Mouse (Mus musculus) limb, embryonic 10.5 days (tissue): ENCODE results near the gene Sike1. TPM values are rescaled to one million over a fixed set of nuclear protein-coding genes. Genes with fewer than 3 reads are reported as not detected.

Experiments
- DNase-seq: peaks from one replicate; pipeline ENCODE4 v3.0.0-alpha.2; 2017; ENCODE audit warnings: low spot score
- H3K27ac ChIP-seq: fragments of 300-500 bp; sonication (generic); 2 replicates; pipeline ENCODE4 v1.5.1; 2016; ENCODE audit warnings: mild to moderate bottlenecking
- H3K27me3 ChIP-seq: fragments of 300-500 bp; sonication (generic); 2 replicates; pipeline ENCODE4 v1.6.1; 2016; ENCODE audit warnings: low read depth, mild to moderate bottlenecking; ENCODE audit not compliant: poor library complexity, severe bottlenecking
- H3K36me3 ChIP-seq: fragments of 300-500 bp; sonication (generic); 2 replicates; pipeline ENCODE4 v1.6.1; 2016; ENCODE audit warnings: mild to moderate bottlenecking, moderate library complexity
- H3K4me1 ChIP-seq: fragments of 300-500 bp; sonication (generic); 2 replicates; pipeline ENCODE4 v1.6.1; 2016
- H3K4me3 ChIP-seq: fragments of 300-500 bp; sonication (generic); 2 replicates; pipeline ENCODE4 v1.5.1; 2016; ENCODE audit warnings: mild to moderate bottlenecking, moderate library complexity
- H3K9me3 ChIP-seq: fragments of 300-500 bp; sonication (generic); replicated peaks from 2 replicates; pipeline ENCODE4 v1.6.1; 2016; ENCODE audit warnings: mild to moderate bottlenecking
- WGBS: fragments of 180-500 bp; shearing (Covaris S2); methylation state at CpG from one replicate; pipeline ENCODE4 v1.1.7; 2016; 5-methylcytosine and 5-hydroxymethylcytosine counted together
- polyA plus RNA-seq: library from polyadenylated mRNA; unstranded; fragments of >200 nt; fragmentation: Nextera tagmentation; extraction: Ambion mirVana; gene quantifications from 2 replicates; pipeline ENCODE4 v1.2.1, GENCODE M21; 2016

Sike1 gene
- polyA plus RNA-seq = 46.9 and 53.9 TPM in 2 replicates

DNA sequence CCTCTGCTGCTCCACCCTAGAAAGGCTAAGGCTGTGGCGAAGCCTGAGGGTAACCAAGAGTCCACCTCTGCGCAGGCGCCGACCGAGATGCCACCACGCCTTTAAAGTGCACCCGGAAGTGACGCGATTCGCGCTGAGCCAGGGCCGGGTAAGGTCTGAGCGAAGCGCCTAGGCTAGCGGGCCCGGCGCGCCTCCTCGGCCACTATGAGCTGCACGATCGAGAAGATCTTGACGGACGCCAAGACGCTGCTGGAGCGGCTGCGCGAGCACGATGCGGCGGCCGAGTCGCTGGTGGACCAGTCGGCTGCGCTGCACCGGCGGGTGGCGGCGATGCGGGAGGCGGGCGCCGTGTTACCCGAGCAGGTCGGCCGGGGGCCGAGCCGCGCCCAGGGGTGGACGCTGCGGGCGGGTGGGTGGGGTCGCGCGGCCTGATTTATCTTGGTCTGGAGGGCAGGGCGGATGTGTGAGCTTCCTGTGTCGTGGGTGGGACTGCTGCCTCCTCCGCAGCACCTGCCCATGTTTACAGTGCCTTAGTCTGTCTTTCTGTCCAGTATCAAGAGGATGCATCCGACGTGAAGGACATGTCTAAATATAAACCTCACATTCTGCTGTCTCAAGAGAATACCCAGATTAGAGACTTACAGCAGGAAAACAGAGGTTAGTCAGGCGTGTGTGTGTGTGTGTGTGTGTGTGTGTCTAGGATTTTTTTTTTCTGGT is at the start of gene Sike1:
Sike1 (plus strand) TSS at position 104 of the 717 bp plus-strand sequence.
- Histone ChIP-seq H3K36me3 (peaks cover 36% of the 10 kb centered on the region), H3K9me3 (no peaks in the 10 kb centered on the region), H3K4me3 (peak within 1 kb of the TSS; percentile 83), H3K27me3 (no peaks in the 10 kb centered on the region), H3K27ac (peak within 1 kb of the TSS; percentile 94), H3K4me1 (peaks cover 18% of the 10 kb centered on the region)
- WGBS = 1% methylated on average over 60 of the region's 60 CpGs
- DNase-seq = peak; percentile 97

DNA sequence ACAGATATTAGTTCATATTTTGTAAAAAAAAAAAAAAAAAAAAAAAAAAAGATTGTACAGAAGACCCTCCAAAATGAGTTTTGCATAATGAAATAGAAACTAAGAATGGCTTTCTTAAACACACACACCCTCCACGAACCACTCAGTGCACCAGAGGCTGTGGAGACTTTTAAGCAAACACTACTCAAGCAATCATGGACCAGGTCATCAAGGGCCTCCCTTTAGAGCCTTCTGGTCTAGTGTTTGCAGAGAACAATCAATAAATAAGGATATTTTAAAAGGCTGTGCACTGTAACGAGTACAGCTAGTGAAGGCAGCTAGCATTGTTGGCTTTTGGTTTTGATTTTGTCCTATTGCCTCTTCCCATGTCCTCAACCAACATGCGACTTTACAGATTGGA is 49.2 kb upstream of the Sike1 start:
- H3K27me3 ChIP-seq = no peaks in the 10 kb centered on the region
- WGBS = 87% methylated on average over 3 of the region's 3 CpGs
- no peak overlapping the region for H3K27ac ChIP-seq
- H3K36me3 ChIP-seq = no peaks in the 10 kb centered on the region
- H3K4me3 ChIP-seq = no peak overlapping the region
- no peak for DNase-seq
- H3K4me1 ChIP-seq = no peaks in the 10 kb centered on the region
- no peaks in the 10 kb centered on the region for H3K9me3 ChIP-seq

DNA sequence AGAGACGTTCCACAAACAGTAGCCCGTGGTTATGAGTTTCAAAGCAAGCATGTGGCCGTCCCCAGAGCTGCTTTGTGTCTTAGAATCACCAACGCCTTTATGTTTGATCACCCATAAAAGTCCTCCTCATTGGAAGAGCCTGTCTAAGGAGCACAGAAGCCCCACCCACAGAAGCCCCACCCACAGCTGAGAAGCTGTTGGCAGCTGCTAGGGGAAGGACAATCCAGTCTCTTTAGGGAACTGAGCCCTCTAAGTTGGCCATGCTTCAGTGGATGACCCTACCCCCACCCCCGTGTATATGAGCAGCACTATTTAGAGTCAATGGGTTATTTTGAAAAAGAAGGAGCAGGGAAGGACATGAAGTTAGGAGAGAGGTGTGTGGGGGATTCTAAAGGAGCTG is 48.6 kb upstream of the Sike1 start:
- no peaks in the 10 kb centered on the region for H3K36me3 ChIP-seq
- H3K4me3 ChIP-seq = no peak overlapping the region
- no peaks in the 10 kb centered on the region for H3K4me1 ChIP-seq
- no peaks in the 10 kb centered on the region for H3K9me3 ChIP-seq
- no peak overlapping the region for H3K27ac ChIP-seq
- DNase-seq = no peak
- H3K27me3 ChIP-seq = no peaks in the 10 kb centered on the region
- 74% methylated on average over 5 of the region's 5 CpGs for WGBS

DNA sequence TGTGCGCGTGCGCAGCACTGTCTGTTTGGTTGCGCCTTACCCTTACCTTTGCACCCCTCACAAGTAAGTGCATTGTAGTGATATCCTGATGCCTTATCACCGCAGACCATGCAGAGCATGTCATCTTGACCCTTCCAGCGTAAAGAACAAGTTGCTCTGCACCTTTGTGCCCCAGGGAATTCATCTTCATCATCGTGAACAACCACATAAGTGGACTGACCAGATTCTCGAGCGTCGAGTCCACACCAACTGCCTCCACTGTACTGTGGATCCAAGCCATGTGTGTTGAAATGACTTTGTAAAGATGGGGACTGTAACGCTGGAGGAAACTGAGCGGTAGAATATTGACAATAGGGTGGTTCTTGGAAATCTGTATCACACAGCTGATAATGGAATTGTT is 41.0 kb upstream of the Sike1 start:
- 93% methylated on average over 12 of the region's 12 CpGs for WGBS
- DNase-seq = no peak

DNA sequence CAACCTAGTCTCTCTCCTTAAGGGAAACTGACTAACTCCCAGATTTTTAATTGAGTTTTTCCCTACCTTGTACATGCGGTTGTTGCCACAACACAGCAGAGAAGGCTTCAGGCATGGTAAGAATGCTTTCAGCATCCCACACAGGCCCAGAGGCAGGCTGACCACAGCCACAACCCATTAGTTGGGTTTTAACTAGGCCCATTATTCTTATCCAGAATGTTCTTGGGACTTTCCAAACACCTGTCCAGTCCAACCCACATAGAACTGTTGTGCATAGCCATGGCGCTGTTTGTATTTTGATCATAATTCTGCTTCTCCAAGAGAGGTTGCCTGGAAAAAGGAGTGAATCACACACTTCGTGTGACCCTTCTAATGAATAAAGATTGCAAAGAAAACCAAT is 40.4 kb upstream of the Sike1 start:
- H3K36me3 ChIP-seq = no peaks in the 10 kb centered on the region
- H3K4me1 ChIP-seq = no peaks in the 10 kb centered on the region
- H3K9me3 ChIP-seq = no peaks in the 10 kb centered on the region
- no peaks in the 10 kb centered on the region for H3K27me3 ChIP-seq
- H3K27ac ChIP-seq = no peak overlapping the region
- DNase-seq = no peak
- WGBS = 86% methylated on average over 3 of the region's 3 CpGs
- H3K4me3 ChIP-seq = no peak overlapping the region

More for the DNA sequence above, 41.0 kb upstream of the Sike1 start:
- Histone ChIP-seq H3K36me3 (no peaks in the 10 kb centered on the region), H3K4me1 (no peaks in the 10 kb centered on the region), H3K27ac (no peak overlapping the region), H3K9me3 (no peaks in the 10 kb centered on the region), H3K27me3 (no peaks in the 10 kb centered on the region), H3K4me3 (no peak overlapping the region)

DNA sequence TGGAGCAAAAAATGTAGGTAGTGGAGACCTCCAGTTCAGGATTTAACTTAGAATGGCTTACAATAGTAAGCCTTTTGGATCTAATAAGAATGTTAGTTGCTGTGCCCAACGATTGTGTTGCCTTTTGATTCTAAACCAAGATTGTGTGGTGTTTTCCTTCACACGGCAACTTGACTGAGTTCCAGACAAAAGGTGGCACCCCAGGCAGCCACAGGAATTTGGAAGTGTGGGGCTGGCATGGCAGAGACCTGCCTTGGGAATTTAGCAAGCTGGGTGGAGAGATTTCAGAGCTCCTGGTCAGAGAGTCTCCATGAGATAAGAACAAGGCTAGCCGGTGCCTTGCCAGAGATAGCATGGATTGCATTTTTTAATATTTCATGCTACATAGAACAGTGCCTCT is 39.9 kb upstream of the Sike1 start:
- no peaks in the 10 kb centered on the region for H3K4me1 ChIP-seq
- WGBS = 81% methylated on average over 3 of the region's 3 CpGs
- no peak overlapping the region for H3K27ac ChIP-seq
- no peaks in the 10 kb centered on the region for H3K36me3 ChIP-seq
- H3K4me3 ChIP-seq = no peak overlapping the region
- DNase-seq = no peak
- H3K27me3 ChIP-seq = no peaks in the 10 kb centered on the region
- no peaks in the 10 kb centered on the region for H3K9me3 ChIP-seq

DNA sequence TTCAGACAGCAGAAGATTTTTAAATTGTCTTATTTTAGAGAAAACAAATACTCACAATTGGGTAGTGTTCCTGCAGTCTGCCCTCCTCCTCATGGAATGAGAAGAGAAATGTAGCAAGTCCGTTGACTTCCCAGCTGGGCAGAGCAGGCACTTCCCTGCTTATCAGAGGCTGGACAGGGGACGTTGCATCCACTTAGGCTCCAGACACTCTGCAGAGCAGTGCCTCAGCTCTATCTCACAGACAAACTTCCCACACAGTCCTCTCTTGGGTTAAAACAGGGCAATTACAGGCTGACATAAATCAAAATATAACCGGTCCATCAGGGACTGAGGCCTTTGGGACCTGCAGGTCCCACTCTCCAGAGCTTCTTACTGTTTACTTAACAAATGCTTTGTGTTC is 31.5 kb upstream of the Sike1 start, which contains the start of gene Nr1h5:
Nr1h5 (minus strand) TSS at position 101 of the 400 bp plus-strand sequence.
- H3K36me3 ChIP-seq = no peaks in the 10 kb centered on the region
- no peaks in the 10 kb centered on the region for H3K9me3 ChIP-seq
- 30% methylated on average over 3 of the region's 3 CpGs for WGBS
- no peaks in the 10 kb centered on the region for H3K4me1 ChIP-seq
- no peaks in the 10 kb centered on the region for H3K27me3 ChIP-seq
- no peak within 1 kb of the TSS for H3K4me3 ChIP-seq
- no peak within 1 kb of the TSS for H3K27ac ChIP-seq
- no peak for DNase-seq

DNA sequence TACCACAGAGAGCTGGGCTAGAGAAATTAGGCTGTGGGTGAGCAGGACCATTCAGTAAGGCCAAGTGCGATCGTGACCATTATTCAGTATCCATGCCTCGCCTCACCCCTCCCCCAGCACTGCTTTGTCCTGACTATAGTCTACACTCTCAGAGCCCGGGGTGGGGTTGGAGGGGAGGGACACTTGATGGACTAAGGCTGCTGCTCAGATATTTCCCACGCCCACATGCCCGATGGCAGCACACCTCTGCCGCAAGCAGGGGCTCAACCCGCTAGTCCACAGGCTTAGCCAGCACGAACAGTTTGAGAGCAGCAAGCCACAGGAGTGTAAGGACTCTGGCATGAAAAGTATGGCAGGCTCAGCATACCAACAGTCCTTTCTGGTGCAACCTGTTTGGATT is 25.4 kb upstream of the Sike1 start:
- no peaks in the 10 kb centered on the region for H3K4me1 ChIP-seq
- H3K9me3 ChIP-seq = no peaks in the 10 kb centered on the region
- H3K4me3 ChIP-seq = no peak overlapping the region
- 90% methylated on average over 9 of the region's 9 CpGs for WGBS
- no peak for DNase-seq
- H3K36me3 ChIP-seq = no peaks in the 10 kb centered on the region
- H3K27ac ChIP-seq = no peak overlapping the region
- H3K27me3 ChIP-seq = no peaks in the 10 kb centered on the region

DNA sequence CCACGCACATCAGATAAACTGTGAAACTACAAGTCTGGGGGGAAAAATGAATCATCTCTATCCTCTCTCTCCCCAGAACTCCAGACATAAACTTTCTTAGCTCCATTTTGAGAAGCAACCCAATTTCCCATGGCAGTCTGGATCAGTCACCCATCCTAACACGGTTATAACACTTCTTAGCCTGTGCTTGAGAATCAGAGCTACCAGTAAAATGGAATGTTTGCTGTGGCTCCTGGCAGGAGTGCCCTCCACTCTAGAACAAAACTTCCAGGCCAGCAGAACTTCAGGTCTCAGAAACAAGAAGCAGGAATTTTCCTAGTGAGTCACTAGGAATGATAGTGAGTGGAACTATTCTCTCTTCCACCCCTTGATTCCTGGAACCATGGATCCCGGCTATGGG is 25.0 kb upstream of the Sike1 start:
- no peaks in the 10 kb centered on the region for H3K4me1 ChIP-seq
- no peaks in the 10 kb centered on the region for H3K36me3 ChIP-seq

DNA sequence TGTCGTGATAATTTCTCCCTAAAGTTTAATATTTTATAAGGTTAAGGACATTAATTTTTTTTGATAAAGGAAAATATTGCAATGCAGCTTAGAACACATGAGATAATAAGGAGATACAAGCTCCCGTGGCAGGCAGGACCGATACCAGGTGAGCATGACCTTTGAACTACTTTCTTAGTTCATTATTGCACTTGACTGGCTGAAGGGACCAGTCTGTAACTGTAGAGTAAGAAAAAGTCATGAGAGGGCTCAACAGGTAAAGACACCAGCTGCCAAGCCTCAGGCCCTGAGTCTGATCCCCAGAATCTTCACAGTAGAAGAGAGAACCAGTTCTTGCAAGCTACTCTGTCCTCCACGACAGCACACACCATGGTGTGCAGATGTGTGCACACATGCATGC is 18.6 kb upstream of the Sike1 start:
- no peaks in the 10 kb centered on the region for H3K36me3 ChIP-seq
- no peaks in the 10 kb centered on the region for H3K27me3 ChIP-seq
- no peak overlapping the region for H3K27ac ChIP-seq
- 86% methylated on average over 4 of the region's 4 CpGs for WGBS
- no peak for DNase-seq
- no peaks in the 10 kb centered on the region for H3K9me3 ChIP-seq
- no peaks in the 10 kb centered on the region for H3K4me1 ChIP-seq
- H3K4me3 ChIP-seq = no peak overlapping the region

More for the DNA sequence above, 25.0 kb upstream of the Sike1 start:
- Histone ChIP-seq H3K27ac (no peak overlapping the region), H3K27me3 (no peaks in the 10 kb centered on the region), H3K4me3 (no peak overlapping the region), H3K9me3 (no peaks in the 10 kb centered on the region)
- DNase-seq = no peak
- WGBS = 89% methylated on average over 3 of the region's 3 CpGs

DNA sequence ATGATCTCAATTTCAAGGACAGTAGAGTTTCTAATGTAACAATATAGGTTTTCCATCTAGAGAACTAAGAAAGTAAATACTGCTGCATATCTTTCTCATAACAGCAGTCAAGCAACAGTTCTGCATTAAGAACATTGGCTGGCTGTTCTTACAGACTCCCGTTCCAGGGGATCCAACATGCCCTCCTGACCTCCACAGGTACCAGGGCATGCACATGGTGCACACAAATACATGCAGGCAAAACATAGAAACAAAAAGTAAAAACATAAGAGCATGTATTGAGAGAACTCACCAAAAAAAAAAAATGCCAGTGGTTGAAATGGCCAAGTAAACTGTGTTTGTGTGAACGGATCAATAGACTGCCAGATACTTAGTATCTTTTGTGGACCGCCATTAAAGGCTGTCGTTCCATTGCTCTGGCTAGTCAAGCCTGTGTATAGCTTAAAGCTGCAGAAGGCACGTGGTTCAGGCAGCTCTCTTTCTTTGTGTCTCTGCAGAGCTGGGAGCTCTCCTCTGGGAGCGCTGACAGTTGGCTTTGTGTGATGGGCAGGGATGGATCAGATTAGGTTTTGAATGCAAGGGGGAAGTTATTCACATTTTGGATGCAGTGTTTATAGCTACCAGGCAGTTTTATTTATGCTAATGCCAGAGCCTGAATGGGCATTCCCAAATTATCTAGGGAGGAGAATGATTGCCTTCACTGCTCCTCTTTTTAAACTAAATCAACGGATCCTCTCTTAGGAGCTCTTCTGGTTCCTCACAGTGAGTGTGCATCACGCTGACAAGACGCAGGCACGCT is 15.8 kb upstream of the Sike1 start:
- Histone ChIP-seq H3K27ac (no peak overlapping the region), H3K36me3 (no peaks in the 10 kb centered on the region), H3K4me3 (no peak overlapping the region), H3K9me3 (no peaks in the 10 kb centered on the region), H3K27me3 (no peaks in the 10 kb centered on the region), H3K4me1 (no peaks in the 10 kb centered on the region)
- 60% methylated on average over 10 of the region's 10 CpGs for WGBS
- no peak for DNase-seq

DNA sequence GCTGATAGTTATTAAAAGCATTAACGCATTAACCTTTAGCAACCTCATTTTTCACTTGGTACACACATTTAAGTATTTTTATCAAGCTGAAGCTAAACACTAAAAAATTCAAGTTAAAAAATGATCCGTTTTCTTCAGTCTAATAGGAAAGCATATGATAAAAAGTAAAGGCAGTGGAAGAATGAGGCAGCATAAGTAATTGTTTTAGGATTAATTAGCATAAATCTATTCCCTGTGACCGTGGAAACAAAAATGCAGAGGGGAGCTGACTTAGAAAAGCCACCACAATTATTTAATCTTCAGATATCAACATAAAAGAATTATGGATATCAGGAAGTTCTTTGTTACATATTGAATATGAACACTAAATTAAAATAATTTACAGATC is 15.2 kb upstream of the Sike1 start:
- WGBS = 77% methylated on average over 3 of the region's 3 CpGs
- H3K27me3 ChIP-seq = no peaks in the 10 kb centered on the region
- H3K4me1 ChIP-seq = no peaks in the 10 kb centered on the region
- no peak overlapping the region for H3K27ac ChIP-seq
- no peaks in the 10 kb centered on the region for H3K36me3 ChIP-seq
- no peaks in the 10 kb centered on the region for H3K9me3 ChIP-seq
- H3K4me3 ChIP-seq = no peak overlapping the region
- DNase-seq = no peak

DNA sequence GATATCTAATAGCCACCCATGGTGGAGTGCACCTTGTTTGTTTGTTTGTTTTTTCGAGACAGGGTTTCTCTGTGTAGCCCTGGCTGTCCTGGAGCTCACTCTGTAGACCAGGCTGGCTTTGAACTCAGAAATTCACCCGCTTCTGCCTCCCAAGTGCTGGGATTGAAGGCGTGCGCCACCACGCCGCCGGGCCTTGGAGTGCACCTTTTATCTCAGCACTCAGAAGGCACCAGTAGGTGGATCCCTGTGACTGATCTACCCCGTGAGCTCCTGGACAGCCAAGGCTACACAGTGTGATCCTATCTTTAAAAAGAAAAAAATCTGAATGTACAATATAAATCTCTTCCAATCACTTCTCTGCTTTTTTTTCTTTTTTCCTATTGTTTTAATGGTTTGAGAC is 4.5 kb upstream of the Sike1 start:
- H3K27me3 ChIP-seq = no peaks in the 10 kb centered on the region
- 77% methylated on average over 8 of the region's 8 CpGs for WGBS

More for the DNA sequence above, 4.5 kb upstream of the Sike1 start:
- no peak overlapping the region for H3K4me3 ChIP-seq
- no peaks in the 10 kb centered on the region for H3K9me3 ChIP-seq
- peaks cover 11% of the 10 kb centered on the region for H3K4me1 ChIP-seq
- no peaks in the 10 kb centered on the region for H3K36me3 ChIP-seq
- no peak for DNase-seq
- no peak overlapping the region for H3K27ac ChIP-seq
